Mouse (Mus musculus): ENCODE measurements around the gene Dhdh. TPM values are rescaled to one million over a fixed set of nuclear protein-coding genes. Genes with fewer than 3 reads are reported as not detected.
"Not testable (repeated sequence)": the region's sequence is repeated elsewhere in the genome, so short reads cannot be mapped to it uniquely, and the experiment has no call there.

Gene Dhdh
- polyA plus RNA-seq, 1 experiment from 2014 or later = 4.1 TPM

DNA sequence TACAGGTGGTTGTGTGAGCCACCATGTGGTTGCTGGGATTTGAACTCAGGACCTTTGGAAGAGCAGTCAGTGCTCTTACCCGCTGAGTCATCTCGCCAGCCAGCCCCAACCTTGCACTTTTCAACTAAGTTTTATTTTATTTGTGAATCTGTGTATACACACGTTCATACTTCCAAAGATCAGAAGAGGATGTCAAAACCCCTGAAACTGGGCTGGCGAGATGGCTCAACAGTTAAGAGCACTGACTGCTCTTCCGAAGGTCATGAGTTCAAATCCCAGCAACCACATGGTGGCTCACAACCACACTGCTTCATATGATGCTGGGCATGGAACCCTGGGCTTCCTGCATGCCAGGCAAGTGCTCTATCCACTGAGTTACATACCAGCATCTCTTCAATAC, 3.6 kb downstream of the Dhdh start:
- DNase-seq (ENCODE audit: low spot score); H3K27ac ChIP-seq (ENCODE audit: low read depth, low read length); ATAC-seq (ENCODE audit: low FRiP score); H3K4me2 ChIP-seq (replicated peaks; ENCODE audit: low read depth, low read length); H3K4me3 ChIP-seq (ENCODE audit: low read depth, low read length); H3K27me3 ChIP-seq (ENCODE audit: control insufficient read depth, insufficient read depth, low read length); H3K9me3 ChIP-seq (ENCODE audit: control insufficient read depth, low read length); H3K9ac ChIP-seq (ENCODE audit: low read depth, low read length); H3K36me3 ChIP-seq (ENCODE audit: control insufficient read depth, insufficient read depth, low read length); H3K4me1 ChIP-seq (replicated peaks; ENCODE audit: control insufficient read depth, insufficient read depth, low read length): not testable (repeated sequence)
- WGBS = 94% methylated on average over 5 of the region's 5 CpGs

GRCm38 (mm10) chr7:45482166-45482565, 6.4 kb downstream of the Dhdh start:
- no peak overlapping the region for H3K4me2 ChIP-seq (replicated peaks; ENCODE audit: low read depth, low read length)
- no peak for ATAC-seq (ENCODE audit: low FRiP score)
- no peaks in the 10 kb centered on the region for H3K4me1 ChIP-seq (replicated peaks; ENCODE audit: control insufficient read depth, insufficient read depth, low read length)
- H3K27me3 ChIP-seq (ENCODE audit: control insufficient read depth, insufficient read depth, low read length) = no peaks in the 10 kb centered on the region
- no peak for DNase-seq (ENCODE audit: low spot score)
- no peak overlapping the region for H3K4me3 ChIP-seq (ENCODE audit: low read depth, low read length)
- no peak overlapping the region for H3K9ac ChIP-seq (ENCODE audit: low read depth, low read length)
- no peaks in the 10 kb centered on the region for H3K9me3 ChIP-seq (ENCODE audit: control insufficient read depth, low read length)
- no peaks in the 10 kb centered on the region for H3K36me3 ChIP-seq (ENCODE audit: control insufficient read depth, insufficient read depth, low read length)
- WGBS = 89% methylated on average over 1 of the region's 1 CpGs
- no peak overlapping the region for H3K27ac ChIP-seq (ENCODE audit: low read depth, low read length)

DNA sequence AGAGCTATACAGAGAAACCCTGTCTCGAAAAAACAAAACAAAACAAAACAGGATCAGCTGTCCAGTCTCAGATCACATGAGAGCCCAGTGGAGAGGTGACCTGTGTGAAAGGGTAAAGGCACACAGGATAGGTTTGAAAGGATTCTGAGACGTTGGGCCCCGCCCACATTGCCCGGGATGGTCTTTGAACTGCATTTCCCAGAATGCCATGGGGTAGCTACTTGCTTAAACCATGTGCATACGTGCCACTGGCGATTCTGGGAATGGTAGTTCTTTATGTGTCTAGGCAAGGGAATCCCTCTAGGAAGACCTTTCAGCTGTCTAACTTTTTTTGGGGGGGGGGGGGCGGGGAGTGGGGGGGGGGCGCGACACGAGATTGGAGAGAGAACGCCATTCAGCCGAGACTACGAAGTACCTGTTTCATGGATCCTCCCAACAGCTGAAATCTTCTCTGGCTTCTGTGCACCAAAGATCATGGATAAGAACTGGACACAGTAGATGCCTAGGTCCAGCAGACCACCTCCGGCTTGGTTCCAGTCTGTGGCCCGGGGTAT, 7.2 kb downstream of the Dhdh start, which contains the start of gene Tulp2:
Gene Tulp2 (plus strand): TSS at position 504 of the 554 bp plus-strand sequence.
- no peaks in the 10 kb centered on the region for H3K36me3 ChIP-seq (ENCODE audit: control insufficient read depth, insufficient read depth, low read length)
- H3K27me3 ChIP-seq (ENCODE audit: control insufficient read depth, insufficient read depth, low read length) = no peaks in the 10 kb centered on the region
- H3K4me1 ChIP-seq (replicated peaks; ENCODE audit: control insufficient read depth, insufficient read depth, low read length) = no peaks in the 10 kb centered on the region
- no peak within 1 kb of the TSS for H3K9ac ChIP-seq (ENCODE audit: low read depth, low read length)
- ATAC-seq (ENCODE audit: low FRiP score) (peak; percentile 71; the same call in 1 of the 2 replicates), DNase-seq (ENCODE audit: low spot score) (peak; percentile 70)
- H3K27ac ChIP-seq (ENCODE audit: low read depth, low read length) = no peak within 1 kb of the TSS
- H3K4me3 ChIP-seq (ENCODE audit: low read depth, low read length) = no peak within 1 kb of the TSS
- H3K9me3 ChIP-seq (ENCODE audit: control insufficient read depth, low read length) = no peaks in the 10 kb centered on the region
- WGBS = 53% methylated on average over 15 of the region's 15 CpGs
- H3K4me2 ChIP-seq (replicated peaks; ENCODE audit: low read depth, low read length) = no peak within 1 kb of the TSS

GRCm38 (mm10) chr7:45480310-45480709, 8.3 kb downstream of the Dhdh start:
- not testable (repeated sequence) for H3K36me3 ChIP-seq (ENCODE audit: control insufficient read depth, insufficient read depth, low read length); H3K9ac ChIP-seq (ENCODE audit: low read depth, low read length); DNase-seq (ENCODE audit: low spot score); H3K27me3 ChIP-seq (ENCODE audit: control insufficient read depth, insufficient read depth, low read length); ATAC-seq (ENCODE audit: low FRiP score); H3K4me1 ChIP-seq (replicated peaks; ENCODE audit: control insufficient read depth, insufficient read depth, low read length); H3K27ac ChIP-seq (ENCODE audit: low read depth, low read length); H3K9me3 ChIP-seq (ENCODE audit: control insufficient read depth, low read length); H3K4me2 ChIP-seq (replicated peaks; ENCODE audit: low read depth, low read length); H3K4me3 ChIP-seq (ENCODE audit: low read depth, low read length)
- WGBS = 76% methylated on average over 3 of the region's 4 CpGs

DNA sequence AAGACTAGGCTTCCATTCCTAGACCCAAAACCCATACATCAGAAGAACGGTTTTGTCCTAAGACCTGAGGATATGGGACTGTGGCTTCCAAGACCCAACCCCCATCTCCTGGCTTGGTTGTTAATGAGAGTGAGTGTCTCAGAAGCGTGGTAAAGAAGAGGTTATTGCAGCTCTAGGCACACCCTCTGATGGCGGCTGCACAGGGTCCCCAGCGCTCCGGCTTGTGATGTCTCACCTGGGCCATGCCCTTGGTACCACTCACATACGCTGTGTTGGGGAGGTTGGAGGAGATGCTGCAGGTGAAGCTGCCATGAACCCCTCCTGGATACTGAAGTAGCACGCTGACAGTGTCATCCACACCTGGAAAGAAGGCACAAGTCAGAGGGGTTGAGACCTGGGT, 9.8 kb downstream of the Dhdh start:
- no peaks in the 10 kb centered on the region for H3K4me1 ChIP-seq (replicated peaks; ENCODE audit: control insufficient read depth, insufficient read depth, low read length)
- H3K9ac ChIP-seq (ENCODE audit: low read depth, low read length) = no peak overlapping the region
- no peak for ATAC-seq (ENCODE audit: low FRiP score)

GRCm38 (mm10) chr7:45477003-45477402, 11.6 kb downstream of the Dhdh start:
- H3K9me3 ChIP-seq (ENCODE audit: control insufficient read depth, low read length) = no peaks in the 10 kb centered on the region
- DNase-seq (ENCODE audit: low spot score) (peak; percentile 69), ATAC-seq (ENCODE audit: low FRiP score) (no peak)
- no peak overlapping the region for H3K4me3 ChIP-seq (ENCODE audit: low read depth, low read length)
- 19% methylated on average over 3 of the region's 3 CpGs for WGBS
- no peak overlapping the region for H3K4me2 ChIP-seq (replicated peaks; ENCODE audit: low read depth, low read length)
- H3K27me3 ChIP-seq (ENCODE audit: control insufficient read depth, insufficient read depth, low read length) = no peaks in the 10 kb centered on the region
- no peak overlapping the region for H3K9ac ChIP-seq (ENCODE audit: low read depth, low read length)
- no peak overlapping the region for H3K27ac ChIP-seq (ENCODE audit: low read depth, low read length)
- no peaks in the 10 kb centered on the region for H3K36me3 ChIP-seq (ENCODE audit: control insufficient read depth, insufficient read depth, low read length)
- no peaks in the 10 kb centered on the region for H3K4me1 ChIP-seq (replicated peaks; ENCODE audit: control insufficient read depth, insufficient read depth, low read length)

More for the DNA sequence above, 9.8 kb downstream of the Dhdh start:
- no peaks in the 10 kb centered on the region for H3K36me3 ChIP-seq (ENCODE audit: control insufficient read depth, insufficient read depth, low read length)
- no peak overlapping the region for H3K4me2 ChIP-seq (replicated peaks; ENCODE audit: low read depth, low read length)
- no peak for DNase-seq (ENCODE audit: low spot score)
- no peaks in the 10 kb centered on the region for H3K27me3 ChIP-seq (ENCODE audit: control insufficient read depth, insufficient read depth, low read length)
- H3K27ac ChIP-seq (ENCODE audit: low read depth, low read length) = no peak overlapping the region
- no peaks in the 10 kb centered on the region for H3K9me3 ChIP-seq (ENCODE audit: control insufficient read depth, low read length)
- H3K4me3 ChIP-seq (ENCODE audit: low read depth, low read length) = no peak overlapping the region
- WGBS = 97% methylated on average over 7 of the region's 7 CpGs

- Histone ChIP-seq H3K27ac (ENCODE audit: low read depth, low read length) (no peak overlapping the region), H3K27me3 (ENCODE audit: control insufficient read depth, insufficient read depth, low read length) (no peaks in the 10 kb centered on the region), H3K36me3 (ENCODE audit: control insufficient read depth, insufficient read depth, low read length) (no peaks in the 10 kb centered on the region), H3K4me1 (replicated peaks; ENCODE audit: control insufficient read depth, insufficient read depth, low read length) (no peaks in the 10 kb centered on the region), H3K4me3 (ENCODE audit: low read depth, low read length) (no peak overlapping the region), H3K9ac (ENCODE audit: low read depth, low read length) (no peak overlapping the region), H3K4me2 (replicated peaks; ENCODE audit: low read depth, low read length) (no peak overlapping the region), H3K9me3 (ENCODE audit: control insufficient read depth, low read length) (no peaks in the 10 kb centered on the region)
- DNase-seq (ENCODE audit: low spot score) = no peak
- 68% methylated on average over 1 of the region's 1 CpGs for WGBS
- ATAC-seq (ENCODE audit: low FRiP score) = no peak
Measured at GRCm38 (mm10) chr7:45476453-45476852, 12.2 kb downstream of the Dhdh start.

DNA sequence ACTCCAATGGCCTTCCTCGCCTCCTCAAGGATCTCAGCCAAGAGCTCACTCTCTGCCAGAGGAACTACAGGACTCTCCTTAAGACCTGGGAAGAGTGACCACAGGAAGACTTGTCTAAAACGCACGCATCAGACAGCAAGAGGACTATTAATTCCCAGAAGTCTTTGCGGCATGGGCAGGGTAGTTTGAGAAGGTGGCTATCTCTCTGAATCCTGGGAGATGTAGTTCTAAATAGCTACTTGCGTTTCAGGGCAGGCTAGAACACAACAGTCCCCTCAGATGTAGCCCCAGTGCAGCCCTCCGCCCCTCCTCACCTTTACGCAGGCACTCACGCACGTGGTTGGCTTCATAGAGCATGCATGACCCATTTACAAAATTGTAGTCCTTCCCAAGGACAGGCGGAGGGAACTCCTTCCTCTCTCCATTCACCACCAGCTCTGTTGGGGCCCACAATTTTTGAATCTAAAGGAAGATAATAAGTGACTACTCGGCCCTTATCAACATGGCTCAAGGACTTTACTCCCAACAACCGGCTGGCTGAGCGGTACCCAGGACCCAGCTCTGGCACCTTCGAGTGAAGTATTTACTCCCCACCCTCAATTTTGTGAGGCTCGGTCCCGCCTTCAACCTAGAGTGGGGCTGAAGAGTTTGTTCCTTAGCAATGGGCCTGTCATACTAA, 13.2 kb downstream of the Dhdh start:
- Histone ChIP-seq H3K27ac (ENCODE audit: low read depth, low read length) (no peak overlapping the region), H3K4me1 (replicated peaks; ENCODE audit: control insufficient read depth, insufficient read depth, low read length) (no peaks in the 10 kb centered on the region), H3K9me3 (ENCODE audit: control insufficient read depth, low read length) (no peaks in the 10 kb centered on the region), H3K4me2 (replicated peaks; ENCODE audit: low read depth, low read length) (no peak overlapping the region), H3K4me3 (ENCODE audit: low read depth, low read length) (no peak overlapping the region), H3K9ac (ENCODE audit: low read depth, low read length) (no peak overlapping the region), H3K36me3 (ENCODE audit: control insufficient read depth, insufficient read depth, low read length) (no peaks in the 10 kb centered on the region), H3K27me3 (ENCODE audit: control insufficient read depth, insufficient read depth, low read length) (no peaks in the 10 kb centered on the region)
- ATAC-seq (ENCODE audit: low FRiP score) (no peak), DNase-seq (ENCODE audit: low spot score) (no peak)
- WGBS = 72% methylated on average over 16 of the region's 16 CpGs

DNA sequence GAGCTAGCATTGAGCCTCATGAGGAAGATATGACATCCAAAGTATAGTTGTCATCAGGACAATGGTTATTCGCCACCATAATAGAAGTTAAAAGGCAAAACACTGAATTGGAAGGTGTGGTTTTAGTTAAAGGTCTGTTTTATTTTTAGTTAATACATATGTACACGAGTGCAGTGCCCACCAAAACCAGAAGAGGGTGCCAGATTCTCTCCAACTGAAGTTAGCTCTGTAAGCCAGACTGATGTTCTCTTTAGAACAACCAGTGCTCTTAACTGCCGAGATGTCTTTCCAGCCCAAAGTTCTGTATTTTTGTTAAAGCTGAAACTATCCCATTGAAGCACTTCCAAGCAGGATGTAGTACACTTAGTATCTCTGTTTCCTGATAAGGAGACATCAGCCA, 17.7 kb downstream of the Dhdh start:
- Histone ChIP-seq H3K4me3 (ENCODE audit: low read depth, low read length) (no peak overlapping the region), H3K27ac (ENCODE audit: low read depth, low read length) (no peak overlapping the region), H3K9ac (ENCODE audit: low read depth, low read length) (no peak overlapping the region), H3K36me3 (ENCODE audit: control insufficient read depth, insufficient read depth, low read length) (no peaks in the 10 kb centered on the region), H3K27me3 (ENCODE audit: control insufficient read depth, insufficient read depth, low read length) (no peaks in the 10 kb centered on the region), H3K4me1 (replicated peaks; ENCODE audit: control insufficient read depth, insufficient read depth, low read length) (no peaks in the 10 kb centered on the region), H3K4me2 (replicated peaks; ENCODE audit: low read depth, low read length) (no peak overlapping the region), H3K9me3 (ENCODE audit: control insufficient read depth, low read length) (no peaks in the 10 kb centered on the region)
- DNase-seq (ENCODE audit: low spot score) = peak; percentile 83
- 10% methylated on average over 3 of the region's 3 CpGs for WGBS
- no peak for ATAC-seq (ENCODE audit: low FRiP score)
